Mouse (Mus musculus): ENCODE data around the gene Gm21293.
"Not testable (repeated sequence)": the region's sequence is repeated elsewhere in the genome, so short reads cannot be mapped to it uniquely, and the experiment has no call there.

The Gm21293 gene

GRCm38 (mm10) chr10:104142687-104143086 is at the start of gene Gm21293:
Gene Gm21293 (plus strand): TSS chr10:104142987.
- not testable (repeated sequence) for DNase-seq

GRCm38 (mm10) chr10:104110044-104110443 is 32.7 kb upstream of the Gm21293 start:
- DNase-seq, result no peak

GRCm38 (mm10) chr10:104118312-104118711 is 24.5 kb upstream of the Gm21293 start:
- no peak for DNase-seq

- not testable (repeated sequence) for DNase-seq
Observed at GRCm38 (mm10) chr10:104151197-104151596, 8.4 kb downstream of the Gm21293 start, which contains the start of gene Gm6763. Gene Gm6763 (plus strand): TSS chr10:104151497.

GRCm38 (mm10) chr10:104159706-104160105 is 16.9 kb downstream of the Gm21293 start, which contains the start of gene Gm8764:
Gene Gm8764 (plus strand): TSS chr10:104160006.
- DNase-seq, result not testable (repeated sequence)

GRCm38 (mm10) chr10:104168215-104168614 is 25.4 kb downstream of the Gm21293 start, which contains the start of gene Gm21304:
Gene Gm21304 (plus strand): TSS chr10:104168515.
- DNase-seq, result not testable (repeated sequence)

GRCm38 (mm10) chr10:104176724-104177123 is 33.9 kb downstream of the Gm21293 start, which contains the start of gene Gm21312:
Gene Gm21312 (plus strand): TSS chr10:104177024.
- not testable (repeated sequence) for DNase-seq

- DNase-seq, result not testable (repeated sequence)
Observed at GRCm38 (mm10) chr10:104185233-104185632, 42.4 kb downstream of the Gm21293 start, which contains the start of gene Gm20765. Gene Gm20765 (plus strand): TSS chr10:104185533.

- not testable (repeated sequence) for DNase-seq
Observed at GRCm38 (mm10) chr10:104193742-104194141, 51.0 kb downstream of the Gm21293 start, which contains the start of gene Gm4340. Gene Gm4340 (plus strand): TSS chr10:104194042.
